In genomic region chr8:43283231-43283630, GRCm38 (mm10) we compare ENCODE assay signal across 26 mouse cellular contexts. TPM values are rescaled to one million over a fixed set of nuclear protein-coding genes. Genes with fewer than 3 reads are reported as not detected.
A peak's percentile ranks its signal among the peaks of the same experiment; 100 is the strongest.
DNase-seq lines count a peak whose midpoint lies in the region; ATAC-seq lines count a peak whose summit lies in the region.
"Had no signal": no experiment of that assay in that cellular context is flagged by ENCODE, and none has a peak within 500 bp of the region (broad histone marks: within the 10 kb centered on the region; RNA-seq: fewer than 3 reads in every experiment).

No protein-coding gene starts in this region.

- no peaks in the 10 kb centered on the region for H3K27me3 ChIP-seq in forebrain, embryonic 11.5 days (ENCODE audit: control insufficient read depth, insufficient read depth, low read length)
- no peaks in the 10 kb centered on the region for H3K27me3 ChIP-seq in forebrain, embryonic 10.5 days (ENCODE audit: poor library complexity, severe bottlenecking)
- H3K27me3 ChIP-seq in neural tube, embryonic 14.5 days (ENCODE audit: control insufficient read depth, insufficient read depth, low read length) = no peaks in the 10 kb centered on the region
- no peaks in the 10 kb centered on the region for H3K27me3 ChIP-seq in neural tube, embryonic 15.5 days (replicated peaks)
- H3K27me3 ChIP-seq: CH12.LX; embryonic facial prominence, embryonic 12.5 days; forebrain, embryonic 13.5 days; forebrain, embryonic 15.5 days had no signal

- no peak for DNase-seq in forebrain, embryonic 11.5 days (ENCODE audit: low spot score)
- no peak for DNase-seq in forebrain, embryonic 10.5 days (ENCODE audit: extremely low spot score, low spot score)
- peak; percentile 42 for DNase-seq in R1 (ENCODE audit: low read depth, low spot score)
- DNase-seq in spleen, postnatal 36 days (ENCODE audit: low spot score in 2 of 2) = no peak
- DNase-seq: adrenal gland, adult 8-10 months; adrenal gland, postnatal 14 days; adrenal gland, postnatal 36 days; B cell, adult 2 months; cerebellum, adult 11-12 months; cerebellum, adult 2 months; cerebellum, adult 9-10 months; cerebellum, postnatal 10 days; cerebellum, postnatal 25 days; forebrain, postnatal 0 days had no signal

- H3K4me2 ChIP-seq in forebrain, embryonic 11.5 days (ENCODE audit: low read depth, low read length, severe bottlenecking) = no peak overlapping the region
- no peak overlapping the region for H3K4me2 ChIP-seq in neural tube, embryonic 14.5 days (ENCODE audit: low read depth, low read length)
- H3K4me2 ChIP-seq in neural tube, embryonic 15.5 days = no peak overlapping the region
- H3K4me2 ChIP-seq: embryonic facial prominence, embryonic 12.5 days; forebrain, embryonic 13.5 days; forebrain, embryonic 15.5 days had no signal

- no peaks in the 10 kb centered on the region for H3K9me3 ChIP-seq in forebrain, embryonic 11.5 days (ENCODE audit: control insufficient read depth, low read length)
- no peaks in the 10 kb centered on the region for H3K9me3 ChIP-seq in forebrain, embryonic 10.5 days
- H3K9me3 ChIP-seq in neural tube, embryonic 14.5 days (ENCODE audit: control insufficient read depth, low read length) = no peaks in the 10 kb centered on the region
- H3K9me3 ChIP-seq in neural tube, embryonic 15.5 days (replicated peaks) = no peaks in the 10 kb centered on the region
- H3K9me3 ChIP-seq: embryonic facial prominence, embryonic 10.5 days; embryonic facial prominence, embryonic 12.5 days; forebrain, embryonic 13.5 days; forebrain, embryonic 15.5 days had no signal

- H3K27ac ChIP-seq in forebrain, embryonic 11.5 days (ENCODE audit: low read depth, low read length) = no peak overlapping the region
- H3K27ac ChIP-seq in forebrain, embryonic 10.5 days = no peak overlapping the region
- no peak overlapping the region for H3K27ac ChIP-seq in neural tube, embryonic 14.5 days (ENCODE audit: low read depth, low read length)
- H3K27ac ChIP-seq in neural tube, embryonic 15.5 days (replicated peaks) = no peak overlapping the region
- H3K27ac ChIP-seq: embryonic facial prominence, embryonic 10.5 days; embryonic facial prominence, embryonic 12.5 days; forebrain, embryonic 13.5 days; forebrain, embryonic 15.5 days had no signal

- H3K4me1 ChIP-seq in forebrain, embryonic 11.5 days (replicated peaks; ENCODE audit: control insufficient read depth, insufficient read depth, low read length) = no peaks in the 10 kb centered on the region
- no peaks in the 10 kb centered on the region for H3K4me1 ChIP-seq in forebrain, embryonic 10.5 days
- no peaks in the 10 kb centered on the region for H3K4me1 ChIP-seq in neural tube, embryonic 14.5 days (ENCODE audit: control insufficient read depth, insufficient read depth, low read length)
- no peaks in the 10 kb centered on the region for H3K4me1 ChIP-seq in neural tube, embryonic 15.5 days
- H3K4me1 ChIP-seq: embryonic facial prominence, embryonic 10.5 days; embryonic facial prominence, embryonic 12.5 days; forebrain, embryonic 13.5 days; forebrain, embryonic 15.5 days had no signal

- peak; percentile 61; the same call in 1 of the 2 replicates for ATAC-seq in forebrain, embryonic 11.5 days (replicated peaks; ENCODE audit: low FRiP score)
- 0 out of 2 replicates have a peak, but pooled peaks have one; percentile 2 for ATAC-seq in neural tube, embryonic 14.5 days (ENCODE audit: low read depth)
- no peak for ATAC-seq in neural tube, embryonic 15.5 days (ENCODE audit: low FRiP score)
- ATAC-seq: CD4-positive, CD25-positive, alpha-beta regulatory T cell, adult 4 months; forebrain, embryonic 13.5 days; forebrain, embryonic 15.5 days; forebrain, postnatal 0 days; Patski had no signal

- no peak overlapping the region for H3K4me3 ChIP-seq in forebrain, embryonic 11.5 days (ENCODE audit: low read depth, low read length)
- no peak overlapping the region for H3K4me3 ChIP-seq in forebrain, embryonic 10.5 days
- H3K4me3 ChIP-seq in neural tube, embryonic 14.5 days (ENCODE audit: low read depth, low read length) = no peak overlapping the region
- no peak overlapping the region for H3K4me3 ChIP-seq in neural tube, embryonic 15.5 days (replicated peaks)
- H3K4me3 ChIP-seq: embryonic facial prominence, embryonic 10.5 days; embryonic facial prominence, embryonic 12.5 days; forebrain, embryonic 13.5 days; forebrain, embryonic 15.5 days had no signal

- no peak overlapping the region for H3K9ac ChIP-seq in forebrain, embryonic 11.5 days (ENCODE audit: low read length)
- no peak overlapping the region for H3K9ac ChIP-seq in neural tube, embryonic 14.5 days (replicated peaks; ENCODE audit: low read depth, low read length)
- no peak overlapping the region for H3K9ac ChIP-seq in neural tube, embryonic 15.5 days (replicated peaks)
- H3K9ac ChIP-seq: embryonic facial prominence, embryonic 12.5 days; forebrain, embryonic 13.5 days; forebrain, embryonic 15.5 days; forebrain, postnatal 0 days had no signal

- H3K36me3 ChIP-seq in forebrain, embryonic 11.5 days (ENCODE audit: control insufficient read depth, insufficient read depth, low read length) = no peaks in the 10 kb centered on the region
- H3K36me3 ChIP-seq in forebrain, embryonic 10.5 days (replicated peaks) = no peaks in the 10 kb centered on the region
- H3K36me3 ChIP-seq in neural tube, embryonic 14.5 days (ENCODE audit: control insufficient read depth, insufficient read depth, low read length) = no peaks in the 10 kb centered on the region
- no peaks in the 10 kb centered on the region for H3K36me3 ChIP-seq in neural tube, embryonic 15.5 days
- H3K36me3 ChIP-seq: embryonic facial prominence, embryonic 10.5 days; embryonic facial prominence, embryonic 12.5 days; forebrain, embryonic 15.5 days; G1E had no signal

- 79% methylated on average over 7 of the region's 7 CpGs for WGBS in forebrain, embryonic 11.5 days
- 94% methylated on average over 7 of the region's 7 CpGs for WGBS in forebrain, embryonic 10.5 days
- 77% methylated on average over 7 of the region's 7 CpGs for WGBS in neural tube, embryonic 14.5 days
- 72% methylated on average over 7 of the region's 7 CpGs for WGBS in neural tube, embryonic 15.5 days

RNA-seq across cellular contexts. Expression of gene Zfp42, which starts 23.5 kb away (rescaled TPM):
- not detected in 2 replicates for polyA plus RNA-seq in forebrain, embryonic 11.5 days (2014; fragmentation: Nextera tagmentation; extraction: Ambion mirVana)
- polyA plus RNA-seq in forebrain, embryonic 10.5 days (2016; fragmentation: Nextera tagmentation; extraction: Ambion mirVana) = not detected in 2 replicates
- polyA plus RNA-seq in neural tube, embryonic 14.5 days (2014; fragmentation: Nextera tagmentation; extraction: Ambion mirVana) = not detected in 2 replicates
- polyA plus RNA-seq in neural tube, embryonic 15.5 days (2015; fragmentation: Nextera tagmentation; extraction: Ambion mirVana) = 0.09 TPM in 1 of 2 replicates, not detected in the other
- polyA plus RNA-seq: CD4-positive, CD25-positive, alpha-beta regulatory T cell, adult 4 months; cerebellum, adult 2 months; cortical plate, adult 2 months; embryonic facial prominence, embryonic 10.5 days; embryonic facial prominence, embryonic 12.5 days; embryonic facial prominence, embryonic 14.5 days; forebrain, embryonic 13.5 days; forebrain, embryonic 15.5 days; forebrain, postnatal 0 days; G1E had no signal
